Mouse (Mus musculus) hindbrain, embryonic 15.5 days (tissue): Measurements from ENCODE around the gene Pcnx3. TPM values are rescaled to one million over a fixed set of nuclear protein-coding genes. Genes with fewer than 3 reads are reported as not detected.
A peak's percentile ranks its signal among the peaks of the same experiment; 100 is the strongest.

ENCODE experiments used
- ATAC-seq: fragments of 200-750 bp; cut with Nextera tagmentation; 2 replicates; pipeline ENCODE4 v1.8.0; 2017; ENCODE audit warnings: low read depth, moderate number of reproducible peaks, moderate TSS enrichment; ENCODE audit not compliant: low FRiP score
- H3K27ac ChIP-seq: fragments of 300-500 bp; sonication (generic); replicated peaks from 2 replicates; pipeline ENCODE4 v1.5.1; 2015; ENCODE audit warnings: mild to moderate bottlenecking, inconsistent platforms
- H3K27me3 ChIP-seq: fragments of 300-500 bp; sonication (generic); 2 replicates; pipeline ENCODE4 v1.6.1; 2015; ENCODE audit warnings: control low read depth, inconsistent platforms
- H3K36me3 ChIP-seq: fragments of 300-500 bp; sonication (generic); 2 replicates; pipeline ENCODE4 v1.6.1; 2015; ENCODE audit warnings: control low read depth, inconsistent platforms
- H3K4me1 ChIP-seq: fragments of 300-500 bp; sonication (generic); replicated peaks from 2 replicates; pipeline ENCODE4 v1.6.1; 2015; ENCODE audit warnings: control low read depth, inconsistent platforms
- H3K4me2 ChIP-seq: fragments of 300-500 bp; sonication (generic); 2 replicates; pipeline ENCODE4 v1.6.1; 2015; ENCODE audit warnings: moderate library complexity, mild to moderate bottlenecking, inconsistent platforms
- H3K4me3 ChIP-seq: fragments of 300-500 bp; sonication (generic); 2 replicates; pipeline ENCODE4 v1.5.1; 2015; ENCODE audit warnings: mild to moderate bottlenecking, inconsistent platforms
- H3K9ac ChIP-seq: fragments of 300-500 bp; sonication (generic); 2 replicates; pipeline ENCODE4 v1.6.1; 2015; ENCODE audit warnings: inconsistent platforms
- H3K9me3 ChIP-seq: fragments of 300-500 bp; sonication (generic); 2 replicates; pipeline ENCODE4 v1.6.1; 2016; ENCODE audit warnings: control low read depth, inconsistent platforms
- WGBS: fragments of 180-500 bp; shearing (Covaris S2); methylation state at CpG from one replicate; pipeline ENCODE4 v1.1.7; 2015; 5-methylcytosine and 5-hydroxymethylcytosine counted together
- polyA plus RNA-seq: library from polyadenylated mRNA; unstranded; fragments of >200 nt; fragmentation: Nextera tagmentation; extraction: Ambion mirVana; gene quantifications from 2 replicates; pipeline ENCODE4 v1.2.1, GENCODE M21; 2015

Pcnx3 gene
- polyA plus RNA-seq, 1 experiment from 2014 or later: 26.7 TPM

- Histone ChIP-seq H3K4me1 (peaks cover 51% of the 10 kb centered on the region), H3K9me3 (no peaks in the 10 kb centered on the region), H3K27me3 (no peaks in the 10 kb centered on the region), H3K36me3 (peaks cover 21% of the 10 kb centered on the region), H3K4me3 (peak overlapping the region; percentile 29), H3K27ac (0 out of 2 replicates have a peak overlapping the region, but pooled peaks have one; percentile 3), H3K4me2 (peak overlapping the region; percentile 97), H3K9ac (no peak overlapping the region; the same call in 1 of the 2 replicates)
- ATAC-seq: no peak
- WGBS: 72% methylated on average over 12 of the region's 12 CpGs
Measured at GRCm38 (mm10) chr19:5725029-5725707, 36.5 kb upstream of the Pcnx3 start.

- 75% methylated on average over 7 of the region's 7 CpGs for WGBS
- peaks cover 27% of the 10 kb centered on the region for H3K36me3 ChIP-seq
- no peaks in the 10 kb centered on the region for H3K9me3 ChIP-seq
- no peaks in the 10 kb centered on the region for H3K27me3 ChIP-seq
- ATAC-seq: no peak
- H3K4me3 ChIP-seq: no peak overlapping the region
- H3K4me2 ChIP-seq: peak overlapping the region; percentile 97
- no peak overlapping the region; the same call in 1 of the 2 replicates for H3K9ac ChIP-seq
- 0 out of 2 replicates have a peak overlapping the region, but pooled peaks have one; percentile 3 for H3K27ac ChIP-seq
- H3K4me1 ChIP-seq: peaks cover 45% of the 10 kb centered on the region
Measured at GRCm38 (mm10) chr19:5724549-5724941, 35.8 kb upstream of the Pcnx3 start.

GRCm38 (mm10) chr19:5723934-5724548, 35.3 kb upstream of the Pcnx3 start:
- WGBS: 64% methylated on average over 4 of the region's 4 CpGs
- Histone ChIP-seq H3K9me3 (no peaks in the 10 kb centered on the region), H3K36me3 (peaks cover 29% of the 10 kb centered on the region), H3K9ac (no peak overlapping the region), H3K27me3 (no peaks in the 10 kb centered on the region), H3K4me2 (peak overlapping the region; percentile 97; the same call in 1 of the 2 replicates), H3K4me3 (no peak overlapping the region), H3K27ac (no peak overlapping the region), H3K4me1 (peaks cover 44% of the 10 kb centered on the region)
- no peak for ATAC-seq

GRCm38 (mm10) chr19:5722848-5723425, 34.2 kb upstream of the Pcnx3 start:
- no peak for ATAC-seq
- Histone ChIP-seq H3K36me3 (peaks cover 38% of the 10 kb centered on the region), H3K9me3 (no peaks in the 10 kb centered on the region), H3K27me3 (no peaks in the 10 kb centered on the region), H3K9ac (no peak overlapping the region), H3K4me3 (no peak overlapping the region), H3K4me1 (peaks cover 35% of the 10 kb centered on the region), H3K27ac (no peak overlapping the region), H3K4me2 (no peak overlapping the region)
- WGBS: 92% methylated on average over 7 of the region's 7 CpGs

GRCm38 (mm10) chr19:5721233-5721632, 32.5 kb upstream of the Pcnx3 start:
- Histone ChIP-seq H3K9ac (no peak overlapping the region), H3K9me3 (no peaks in the 10 kb centered on the region), H3K36me3 (peaks cover 42% of the 10 kb centered on the region), H3K4me1 (peaks cover 29% of the 10 kb centered on the region), H3K27ac (no peak overlapping the region), H3K27me3 (no peaks in the 10 kb centered on the region), H3K4me2 (no peak overlapping the region), H3K4me3 (no peak overlapping the region)
- 93% methylated on average over 6 of the region's 6 CpGs for WGBS
- ATAC-seq: no peak

DNA sequence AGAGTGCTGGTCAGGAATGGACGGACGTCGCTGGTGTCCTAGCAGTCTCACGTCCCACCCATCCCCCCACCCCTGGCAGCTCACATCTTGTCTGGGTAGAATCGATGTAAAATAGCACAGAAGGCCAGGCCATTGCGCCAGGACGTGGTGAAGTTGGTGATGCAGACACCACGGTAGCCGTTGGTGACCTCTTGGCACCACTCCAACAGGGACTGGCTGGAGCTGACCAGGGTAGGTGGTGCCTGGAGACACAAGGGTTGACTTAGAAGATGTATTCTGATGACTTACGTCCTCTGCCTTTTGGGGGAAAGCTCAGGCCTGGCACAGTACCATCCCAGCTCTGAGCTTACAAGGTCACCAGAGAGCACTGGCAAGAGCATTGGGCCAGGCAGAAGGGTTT, 28.2 kb upstream of the Pcnx3 start:
- peaks cover 32% of the 10 kb centered on the region for H3K4me1 ChIP-seq
- H3K4me2 ChIP-seq: peak overlapping the region; percentile 52
- H3K9me3 ChIP-seq: no peaks in the 10 kb centered on the region
- H3K27ac ChIP-seq: peak overlapping the region; percentile 26; the same call in 1 of the 2 replicates
- no peak for ATAC-seq
- peaks cover 40% of the 10 kb centered on the region for H3K36me3 ChIP-seq
- no peak overlapping the region for H3K9ac ChIP-seq
- no peaks in the 10 kb centered on the region for H3K27me3 ChIP-seq
- no peak overlapping the region for H3K4me3 ChIP-seq
- WGBS: 46% methylated on average over 10 of the region's 10 CpGs

GRCm38 (mm10) chr19:5715793-5716688, 27.3 kb upstream of the Pcnx3 start:
- H3K4me1 ChIP-seq: peaks cover 32% of the 10 kb centered on the region
- peak overlapping the region; percentile 31 for H3K9ac ChIP-seq
- H3K27ac ChIP-seq: peak overlapping the region; percentile 31; the same call in 1 of the 2 replicates
- peaks cover 34% of the 10 kb centered on the region for H3K36me3 ChIP-seq
- no peaks in the 10 kb centered on the region for H3K27me3 ChIP-seq
- WGBS: 21% methylated on average over 43 of the region's 43 CpGs
- peak; percentile 57 for ATAC-seq
- H3K4me2 ChIP-seq: peak overlapping the region; percentile 52
- H3K9me3 ChIP-seq: no peaks in the 10 kb centered on the region
- H3K4me3 ChIP-seq: peak overlapping the region; percentile 28

GRCm38 (mm10) chr19:5713730-5714129, 25.0 kb upstream of the Pcnx3 start:
- Histone ChIP-seq H3K9ac (no peak overlapping the region), H3K9me3 (no peaks in the 10 kb centered on the region), H3K27ac (no peak overlapping the region), H3K27me3 (no peaks in the 10 kb centered on the region), H3K36me3 (peaks cover 35% of the 10 kb centered on the region), H3K4me2 (peak overlapping the region; percentile 33), H3K4me3 (no peak overlapping the region), H3K4me1 (peaks cover 32% of the 10 kb centered on the region)
- 19% methylated on average over 2 of the region's 2 CpGs for WGBS
- no peak for ATAC-seq

DNA sequence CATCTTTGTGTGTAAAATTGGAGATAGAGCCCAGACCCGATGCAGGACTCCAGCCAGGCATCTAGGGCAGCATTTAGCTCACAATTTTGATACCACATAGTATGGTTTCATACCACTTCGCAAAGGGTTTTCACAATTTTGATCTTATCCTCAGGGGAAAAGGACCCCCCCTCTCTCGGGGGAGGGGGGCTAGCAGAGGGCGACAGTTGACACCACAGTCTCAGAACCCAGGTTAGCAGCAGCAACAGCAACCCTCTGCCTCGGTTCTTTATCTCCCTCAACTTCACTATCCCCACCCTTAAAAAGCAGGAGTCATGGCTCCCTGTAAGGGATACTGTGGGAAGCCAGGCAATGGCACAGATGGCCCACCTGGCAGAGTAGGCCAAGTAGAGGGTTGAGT, 24.5 kb upstream of the Pcnx3 start:
- 80% methylated on average over 5 of the region's 5 CpGs for WGBS
- Histone ChIP-seq H3K4me2 (peak overlapping the region; percentile 33), H3K27ac (no peak overlapping the region), H3K9me3 (no peaks in the 10 kb centered on the region), H3K9ac (0 out of 2 replicates have a peak overlapping the region, but pooled peaks have one; percentile 7), H3K4me3 (no peak overlapping the region), H3K4me1 (peaks cover 32% of the 10 kb centered on the region), H3K27me3 (no peaks in the 10 kb centered on the region), H3K36me3 (peaks cover 35% of the 10 kb centered on the region)
- no peak for ATAC-seq

- WGBS: 91% methylated on average over 14 of the region's 14 CpGs
- Histone ChIP-seq H3K4me2 (no peak overlapping the region), H3K9me3 (no peaks in the 10 kb centered on the region), H3K4me3 (no peak overlapping the region), H3K27ac (no peak overlapping the region), H3K9ac (no peak overlapping the region), H3K36me3 (peaks cover 38% of the 10 kb centered on the region), H3K4me1 (peaks cover 29% of the 10 kb centered on the region), H3K27me3 (no peaks in the 10 kb centered on the region)
- ATAC-seq: no peak
Measured at GRCm38 (mm10) chr19:5711907-5712460, 23.3 kb upstream of the Pcnx3 start.

- Histone ChIP-seq H3K27ac (no peak overlapping the region), H3K9me3 (no peaks in the 10 kb centered on the region), H3K4me1 (peaks cover 22% of the 10 kb centered on the region), H3K4me2 (no peak overlapping the region), H3K27me3 (no peaks in the 10 kb centered on the region), H3K4me3 (no peak overlapping the region), H3K36me3 (peaks cover 38% of the 10 kb centered on the region), H3K9ac (no peak overlapping the region)
- ATAC-seq: no peak
- WGBS: 12% methylated on average over 3 of the region's 3 CpGs
Measured at GRCm38 (mm10) chr19:5711218-5711617, 22.5 kb upstream of the Pcnx3 start.
